Mouse (Mus musculus) E14TG2a.4 (cell line): Measurements from ENCODE around the gene R3hdm4.
A peak's percentile ranks its signal among the peaks of the same experiment; 100 is the strongest.

Source experiments
- H3K27me3 ChIP-seq: 2 replicates; pipeline ENCODE4 v1.6.1; 2014; ENCODE audit warnings: low read length, control low read depth; ENCODE audit not compliant: insufficient read depth
- H3K36me3 ChIP-seq: 2 replicates; pipeline ENCODE4 v1.6.1; 2014; ENCODE audit warnings: low read length, control low read depth; ENCODE audit not compliant: insufficient read depth
- H3K4me1 ChIP-seq: replicated peaks from 2 replicates; pipeline ENCODE4 v1.6.1; 2014; ENCODE audit warnings: low read depth, low read length, control low read depth
- H3K4me3 ChIP-seq: replicated peaks from 2 replicates; pipeline ENCODE4 v1.5.1; 2014; ENCODE audit warnings: mild to moderate bottlenecking, low read length
- H3K9me3 ChIP-seq: 2 replicates; pipeline ENCODE4 v1.6.1; 2014; ENCODE audit warnings: low read length, control low read depth
- CTCF ChIP-seq: conservative IDR thresholded peaks from 2 replicates; pipeline ENCODE4 v1.5.1; 2014; ENCODE audit warnings: low read length
- NANOG ChIP-seq: IDR thresholded peaks from 2 replicates; pipeline ENCODE4 v1.6.1; 2014; ENCODE audit warnings: borderline replicate concordance, low read length, mixed read lengths
- POU5F1 ChIP-seq: IDR thresholded peaks from 2 replicates; pipeline ENCODE4 v1.6.1; 2014; ENCODE audit warnings: low read length, borderline replicate concordance

Gene R3hdm4

DNA sequence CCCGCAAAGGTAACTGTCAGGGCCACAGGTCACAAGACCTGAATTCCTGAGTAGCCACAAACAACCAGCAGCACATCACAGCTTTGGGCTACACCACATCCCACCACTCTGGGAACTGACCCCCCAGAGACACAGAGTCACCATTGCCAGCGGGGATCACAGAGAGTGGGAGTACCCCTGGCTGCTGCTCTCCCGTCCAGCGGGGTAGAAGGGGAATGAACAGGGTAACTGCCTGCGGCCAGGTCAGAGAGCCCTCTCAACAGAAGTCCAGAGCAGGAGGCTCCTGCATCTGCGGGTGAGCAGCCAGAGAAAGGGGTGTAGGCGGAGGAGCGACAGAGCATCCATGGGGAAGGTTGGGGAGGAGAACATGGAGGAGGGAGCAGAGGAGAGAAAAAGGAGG, 4.9 kb downstream of the R3hdm4 start:
- TF ChIP-seq NANOG (no peak), POU5F1 (no peak), CTCF (no peak)
- H3K4me3 ChIP-seq, result peak overlapping the region; percentile 84

DNA sequence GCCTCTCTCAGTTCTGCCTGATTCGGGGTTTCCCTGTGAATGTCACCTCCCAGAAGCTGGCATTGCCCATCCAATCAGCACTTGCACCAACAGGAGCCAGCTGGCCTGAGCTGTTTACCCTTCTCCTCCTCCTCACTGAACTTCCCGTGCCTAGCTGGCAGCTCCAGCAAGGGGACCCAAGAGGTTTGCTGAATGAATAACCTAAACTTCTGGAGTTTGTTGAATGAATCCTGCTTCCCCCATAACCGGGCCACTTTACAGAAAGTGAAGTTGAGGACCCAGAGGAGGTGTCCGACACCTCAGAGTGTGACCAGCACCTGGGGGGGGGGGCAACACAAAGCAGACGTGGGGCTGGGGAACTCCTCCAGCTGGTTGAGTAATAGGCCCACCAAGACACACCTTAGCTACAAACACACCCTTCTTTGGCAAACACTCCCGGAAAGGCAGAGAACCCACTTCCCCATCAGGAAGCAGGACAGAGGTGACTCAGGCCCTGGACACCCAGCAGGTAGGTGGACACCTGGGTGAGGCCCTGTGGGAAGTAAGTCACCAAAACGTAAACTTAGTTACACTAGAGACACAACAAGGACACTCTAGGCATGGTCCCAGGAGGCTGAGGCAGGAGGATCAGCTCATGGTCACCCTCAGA, 5.9 kb downstream of the R3hdm4 start:
- Histone ChIP-seq H3K27me3 (peaks cover 27% of the 10 kb centered on the region), H3K36me3 (peaks cover 15% of the 10 kb centered on the region), H3K4me3 (no peak overlapping the region), H3K4me1 (peaks cover 65% of the 10 kb centered on the region), H3K9me3 (no peaks in the 10 kb centered on the region)
- TF ChIP-seq CTCF (no peak), NANOG (no peak), POU5F1 (no peak)

More for the DNA sequence above, 4.9 kb downstream of the R3hdm4 start:
- peaks cover 38% of the 10 kb centered on the region for H3K27me3 ChIP-seq
- H3K36me3 ChIP-seq, result peaks cover 8% of the 10 kb centered on the region
- peaks cover 73% of the 10 kb centered on the region for H3K4me1 ChIP-seq
- H3K9me3 ChIP-seq, result no peaks in the 10 kb centered on the region

GRCm38 (mm10) chr10:79914131-79914947, 6.7 kb downstream of the R3hdm4 start:
- H3K4me3 ChIP-seq, result no peak overlapping the region
- TF ChIP-seq NANOG, result no peak
- no peak for TF ChIP-seq POU5F1
- TF ChIP-seq CTCF, result no peak
- H3K9me3 ChIP-seq, result no peaks in the 10 kb centered on the region
- peaks cover 23% of the 10 kb centered on the region for H3K27me3 ChIP-seq
- H3K4me1 ChIP-seq, result peaks cover 65% of the 10 kb centered on the region
- H3K36me3 ChIP-seq, result peaks cover 15% of the 10 kb centered on the region

DNA sequence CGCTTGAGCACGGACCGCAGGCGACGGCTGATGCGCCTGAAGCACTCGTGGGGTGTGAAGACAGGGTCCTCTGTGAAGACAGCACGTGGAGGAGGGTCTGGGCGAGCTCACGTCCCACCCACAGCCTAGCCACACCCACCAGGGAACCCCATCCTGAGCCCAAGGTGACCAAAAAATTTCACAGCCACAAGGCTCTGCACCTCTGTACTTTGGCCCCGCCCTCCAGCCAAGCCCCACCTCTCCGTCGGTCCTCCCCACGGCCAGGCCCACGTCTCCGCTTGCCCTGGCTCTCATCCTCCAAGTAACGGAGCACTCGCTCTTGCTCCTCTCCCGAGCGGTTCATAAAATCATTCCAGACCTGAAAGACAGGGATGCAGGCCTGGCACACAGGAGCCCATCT, 8.6 kb downstream of the R3hdm4 start:
- Histone ChIP-seq H3K27me3 (peaks cover 4% of the 10 kb centered on the region), H3K4me3 (no peak overlapping the region; the same call in 1 of the 2 replicates), H3K4me1 (peaks cover 53% of the 10 kb centered on the region), H3K36me3 (peaks cover 15% of the 10 kb centered on the region), H3K9me3 (no peaks in the 10 kb centered on the region)
- TF ChIP-seq NANOG, result no peak
- TF ChIP-seq POU5F1, result no peak
- TF ChIP-seq CTCF, result no peak

GRCm38 (mm10) chr10:79910556-79910955, 10.5 kb downstream of the R3hdm4 start, which contains the start of gene Gm26602:
Gene Gm26602, plus strand, starts transcription at chr10:79910856.
- H3K9me3 ChIP-seq, result no peaks in the 10 kb centered on the region
- no peaks in the 10 kb centered on the region for H3K27me3 ChIP-seq
- no peak within 1 kb of the TSS for H3K4me3 ChIP-seq
- no peak for TF ChIP-seq POU5F1
- TF ChIP-seq CTCF, result no peak
- TF ChIP-seq NANOG, result no peak
- H3K36me3 ChIP-seq, result peaks cover 32% of the 10 kb centered on the region
- peaks cover 49% of the 10 kb centered on the region for H3K4me1 ChIP-seq

DNA sequence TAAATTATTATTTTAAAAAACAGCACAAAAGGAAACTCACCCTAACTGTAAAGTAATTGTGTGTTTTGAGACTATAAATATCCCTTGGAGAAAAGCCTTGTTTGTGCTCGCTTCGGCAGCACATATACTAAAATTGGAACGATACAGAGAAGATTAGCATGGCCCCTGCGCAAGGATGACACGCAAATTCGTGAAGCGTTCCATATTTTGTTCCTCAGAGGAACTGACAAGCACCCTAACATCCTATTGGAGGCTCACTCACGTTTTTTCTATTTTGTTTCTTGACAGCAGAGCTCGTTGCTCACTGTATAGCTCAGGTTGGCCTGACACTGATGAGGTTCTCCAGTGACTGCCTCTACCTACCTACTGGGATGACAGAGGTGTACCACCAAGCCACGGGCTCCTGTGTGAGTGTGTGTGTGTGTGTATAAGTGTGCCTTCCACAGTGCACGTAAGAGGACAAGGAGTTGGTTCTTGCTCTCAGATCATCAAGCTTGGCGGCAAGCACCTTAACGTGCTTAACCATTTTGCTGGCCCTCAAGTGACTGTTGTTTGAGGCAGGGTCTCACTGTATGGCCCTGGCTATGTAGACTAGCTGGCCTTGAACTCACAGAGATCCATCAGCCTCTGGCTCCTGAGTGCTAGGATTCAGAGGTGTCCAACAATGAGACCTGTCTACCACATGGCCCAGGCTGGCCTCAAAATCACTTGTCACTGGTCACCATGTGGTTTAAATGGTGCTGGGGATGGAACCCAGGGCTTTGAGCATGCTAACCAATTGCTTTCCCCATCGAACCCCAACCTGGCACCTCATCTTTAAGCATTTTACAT, 11.7 kb downstream of the R3hdm4 start:
- Histone ChIP-seq H3K27me3 (no peaks in the 10 kb centered on the region), H3K36me3 (peaks cover 42% of the 10 kb centered on the region), H3K4me1 (peaks cover 42% of the 10 kb centered on the region), H3K4me3 (peak overlapping the region; percentile 94), H3K9me3 (no peaks in the 10 kb centered on the region)
- no peak for TF ChIP-seq POU5F1
- TF ChIP-seq NANOG, result no peak
- TF ChIP-seq CTCF, result no peak

GRCm38 (mm10) chr10:79908167-79909091, 12.6 kb downstream of the R3hdm4 start, which contains the start of gene Med16:
Gene Med16, minus strand, starts transcription at chr10:79908923.
- no peaks in the 10 kb centered on the region for H3K27me3 ChIP-seq
- peaks cover 48% of the 10 kb centered on the region for H3K36me3 ChIP-seq
- H3K4me3 ChIP-seq, result peak within 1 kb of the TSS; percentile 94
- no peak for TF ChIP-seq CTCF
- no peak for TF ChIP-seq POU5F1
- TF ChIP-seq NANOG, result no peak
- H3K4me1 ChIP-seq, result peaks cover 42% of the 10 kb centered on the region
- H3K9me3 ChIP-seq, result no peaks in the 10 kb centered on the region
